Mouse (Mus musculus) stomach, embryonic 14.5 days (tissue): ENCODE measurements around the gene Esm1. TPM values are rescaled to one million over a fixed set of nuclear protein-coding genes. Genes with fewer than 3 reads are reported as not detected.

Experiments used
- ATAC-seq: fragments of 200-750 bp; cut with Nextera tagmentation; 2 replicates; pipeline ENCODE4 v1.8.0; 2017; ENCODE audit warnings: low read depth, moderate TSS enrichment; ENCODE audit not compliant: insufficient number of reproducible peaks, insufficient read depth, low FRiP score
- H3K27ac ChIP-seq: fragments of 300-500 bp; sonication (generic); 2 replicates; pipeline ENCODE4 v1.5.1; 2014; ENCODE audit warnings: mild to moderate bottlenecking, low read length, moderate library complexity, mixed read lengths
- H3K27me3 ChIP-seq: fragments of 300-500 bp; sonication (generic); 2 replicates; pipeline ENCODE4 v1.6.1; 2014; ENCODE audit warnings: low read length, control low read depth, mixed read lengths; ENCODE audit not compliant: control insufficient read depth, insufficient read depth
- H3K36me3 ChIP-seq: fragments of 300-500 bp; sonication (generic); 2 replicates; pipeline ENCODE4 v1.6.1; 2014; ENCODE audit warnings: mild to moderate bottlenecking, control low read depth, low read length, moderate library complexity, mixed read lengths; ENCODE audit not compliant: control insufficient read depth, insufficient read depth
- H3K4me1 ChIP-seq: fragments of 300-500 bp; sonication (generic); 2 replicates; pipeline ENCODE4 v1.6.1; 2014; ENCODE audit warnings: low read length, control low read depth, mixed read lengths; ENCODE audit not compliant: control insufficient read depth, insufficient read depth
- H3K4me2 ChIP-seq: fragments of 300-500 bp; sonication (generic); replicated peaks from 2 replicates; pipeline ENCODE4 v1.6.1; 2014; ENCODE audit warnings: low read depth, low read length, control low read depth
- H3K4me3 ChIP-seq: fragments of 300-500 bp; sonication (generic); 2 replicates; pipeline ENCODE4 v1.5.1; 2014; ENCODE audit warnings: low read depth, low read length, control low read depth
- H3K9ac ChIP-seq: fragments of 300-500 bp; sonication (generic); replicated peaks from 2 replicates; pipeline ENCODE4 v1.6.1; 2014; ENCODE audit warnings: low read depth, mild to moderate bottlenecking, control low read depth, low read length, moderate library complexity, mixed read lengths
- H3K9me3 ChIP-seq: fragments of 300-500 bp; sonication (generic); 2 replicates; pipeline ENCODE4 v1.6.1; 2016; ENCODE audit warnings: low read depth, low read length, control low read depth; ENCODE audit not compliant: control insufficient read depth
- WGBS: fragments of 180-500 bp; shearing (Covaris S2); extraction: QIAGEN DNeasy Blood & Tissue Kit; methylation state at CpG from one replicate; pipeline ENCODE4 v1.1.7; 2014; 5-methylcytosine and 5-hydroxymethylcytosine counted together
- polyA plus RNA-seq: library from polyadenylated mRNA; unstranded; fragments of >200 nt; fragmentation: Nextera tagmentation; extraction: Ambion mirVana; gene quantifications from 2 replicates; pipeline ENCODE4 v1.2.1, GENCODE M21; 2014

Esm1 gene
- polyA plus RNA-seq, 1 experiment from 2014 or later = 2.9 TPM

DNA sequence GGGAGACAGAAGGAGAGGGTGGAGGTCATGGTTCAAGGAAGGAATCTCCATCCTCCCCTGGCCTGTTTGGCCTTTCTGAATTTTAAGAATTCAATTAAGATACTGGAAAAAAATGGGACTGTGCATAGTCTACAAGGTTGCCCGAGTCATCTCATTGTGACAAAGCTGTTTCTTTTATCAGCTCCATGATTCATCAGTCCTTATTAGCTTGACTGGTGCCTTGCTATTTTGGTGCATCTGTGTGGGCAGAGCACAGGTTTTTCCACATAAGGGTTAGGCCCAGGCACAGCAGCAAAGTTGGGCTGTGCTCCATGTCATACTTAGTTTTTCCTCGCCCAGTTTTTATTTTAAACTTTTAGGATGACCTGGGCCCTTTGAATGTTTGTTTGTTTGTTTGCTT lies 47.3 kb downstream of the Esm1 start:
- Histone ChIP-seq H3K9me3 (no peaks in the 10 kb centered on the region), H3K36me3 (no peaks in the 10 kb centered on the region), H3K4me2 (no peak overlapping the region), H3K4me1 (no peaks in the 10 kb centered on the region), H3K27ac (no peak overlapping the region), H3K9ac (no peak overlapping the region), H3K4me3 (no peak overlapping the region), H3K27me3 (no peaks in the 10 kb centered on the region)
- WGBS = 83% methylated on average over 2 of the region's 2 CpGs
- ATAC-seq = no peak

DNA sequence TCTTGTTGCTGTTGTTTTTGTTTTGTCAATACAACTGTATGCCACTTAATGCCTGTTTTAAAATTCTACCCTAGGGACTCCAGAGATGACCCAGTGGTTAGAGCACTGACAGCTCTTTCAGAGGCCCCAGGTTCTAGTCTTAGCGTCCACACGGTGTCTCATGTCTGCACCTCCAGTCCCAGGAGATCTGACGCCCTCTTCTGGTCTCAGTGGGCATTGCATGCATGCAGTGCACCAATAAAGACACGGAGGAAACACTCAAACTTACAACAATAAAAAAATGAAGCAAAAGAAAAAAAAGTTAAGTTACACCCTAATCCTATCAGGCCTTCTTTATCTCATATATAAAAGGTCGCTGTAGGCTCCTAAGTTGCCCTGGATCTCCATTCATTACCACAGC lies 47.7 kb downstream of the Esm1 start:
- no peak overlapping the region for H3K27ac ChIP-seq
- H3K4me1 ChIP-seq = no peaks in the 10 kb centered on the region
- H3K9me3 ChIP-seq = no peaks in the 10 kb centered on the region
- 45% methylated on average over 5 of the region's 5 CpGs for WGBS
- no peak for ATAC-seq
- no peak overlapping the region for H3K9ac ChIP-seq
- no peak overlapping the region for H3K4me3 ChIP-seq
- no peak overlapping the region for H3K4me2 ChIP-seq
- no peaks in the 10 kb centered on the region for H3K36me3 ChIP-seq
- no peaks in the 10 kb centered on the region for H3K27me3 ChIP-seq

DNA sequence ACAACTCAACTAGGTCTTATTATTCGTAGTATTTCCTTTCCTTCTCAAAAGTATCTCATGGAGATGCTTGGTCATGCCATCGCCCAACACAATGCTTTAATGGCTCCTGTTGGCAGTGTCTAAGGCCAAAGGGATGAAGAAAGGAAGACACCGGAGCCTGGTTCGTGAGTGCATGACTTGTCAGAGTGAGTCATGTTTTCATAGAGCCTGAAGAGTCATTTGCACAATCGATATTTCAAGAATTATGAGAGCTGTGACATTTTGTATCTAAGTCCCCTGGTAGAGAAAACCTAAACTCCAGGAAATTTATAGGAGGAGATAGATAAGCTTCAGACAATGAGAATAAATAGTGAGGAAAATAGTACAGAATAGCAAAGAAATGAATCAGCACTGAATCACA lies 49.8 kb downstream of the Esm1 start:
- Histone ChIP-seq H3K36me3 (no peaks in the 10 kb centered on the region), H3K4me1 (no peaks in the 10 kb centered on the region), H3K4me2 (no peak overlapping the region), H3K9me3 (no peaks in the 10 kb centered on the region), H3K9ac (no peak overlapping the region), H3K27me3 (no peaks in the 10 kb centered on the region), H3K27ac (no peak overlapping the region), H3K4me3 (no peak overlapping the region)
- 87% methylated on average over 5 of the region's 5 CpGs for WGBS
- no peak for ATAC-seq

DNA sequence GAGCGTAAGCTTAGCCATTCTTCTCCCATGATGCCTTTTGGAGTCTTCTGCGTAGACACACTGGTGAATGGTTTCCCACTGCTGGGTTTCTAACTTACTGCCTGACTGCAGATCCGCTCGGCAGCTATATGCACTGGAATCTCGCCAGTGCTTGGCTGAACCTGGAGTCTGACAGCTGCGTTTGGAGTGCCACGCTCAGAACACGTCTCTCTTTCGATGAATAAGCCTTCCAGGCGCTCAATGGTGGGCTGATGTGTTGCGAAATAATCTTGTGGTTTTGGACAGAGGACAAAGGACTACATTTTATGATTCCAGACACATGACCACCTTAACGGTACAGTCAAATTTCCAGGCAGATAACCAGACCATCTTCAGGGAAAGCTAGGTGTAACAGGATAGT lies 53.4 kb downstream of the Esm1 start:
- H3K9ac ChIP-seq = no peak overlapping the region
- ATAC-seq = no peak

DNA sequence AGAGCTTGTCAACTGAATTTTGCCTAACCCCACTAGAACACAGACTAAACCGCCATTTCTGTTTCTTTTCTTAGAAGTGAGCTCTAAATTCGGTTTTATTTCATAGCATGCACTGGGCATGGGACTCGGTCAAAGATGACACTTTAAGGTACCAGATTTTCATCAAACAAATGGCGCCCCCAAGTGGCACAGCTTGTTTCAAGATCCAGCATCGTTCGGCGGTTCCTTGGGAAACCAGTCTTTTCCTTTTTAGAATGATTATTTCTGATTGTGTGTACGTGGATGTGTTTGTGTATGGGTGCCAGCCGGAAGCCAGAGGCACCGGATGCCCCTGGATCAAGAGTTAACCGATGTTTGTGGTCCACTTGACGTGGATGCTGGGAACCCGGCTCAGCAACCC lies 55.8 kb downstream of the Esm1 start:
- Histone ChIP-seq H3K4me3 (no peak overlapping the region), H3K36me3 (no peaks in the 10 kb centered on the region), H3K9ac (no peak overlapping the region), H3K4me2 (no peak overlapping the region), H3K9me3 (no peaks in the 10 kb centered on the region), H3K27me3 (no peaks in the 10 kb centered on the region), H3K4me1 (no peaks in the 10 kb centered on the region), H3K27ac (no peak overlapping the region)
- WGBS = 27% methylated on average over 13 of the region's 13 CpGs
- ATAC-seq = no peak

More for the DNA sequence above, 53.4 kb downstream of the Esm1 start:
- 60% methylated on average over 12 of the region's 12 CpGs for WGBS
- Histone ChIP-seq H3K36me3 (no peaks in the 10 kb centered on the region), H3K27me3 (no peaks in the 10 kb centered on the region), H3K27ac (no peak overlapping the region), H3K4me2 (no peak overlapping the region), H3K4me3 (no peak overlapping the region), H3K9me3 (no peaks in the 10 kb centered on the region), H3K4me1 (no peaks in the 10 kb centered on the region)

DNA sequence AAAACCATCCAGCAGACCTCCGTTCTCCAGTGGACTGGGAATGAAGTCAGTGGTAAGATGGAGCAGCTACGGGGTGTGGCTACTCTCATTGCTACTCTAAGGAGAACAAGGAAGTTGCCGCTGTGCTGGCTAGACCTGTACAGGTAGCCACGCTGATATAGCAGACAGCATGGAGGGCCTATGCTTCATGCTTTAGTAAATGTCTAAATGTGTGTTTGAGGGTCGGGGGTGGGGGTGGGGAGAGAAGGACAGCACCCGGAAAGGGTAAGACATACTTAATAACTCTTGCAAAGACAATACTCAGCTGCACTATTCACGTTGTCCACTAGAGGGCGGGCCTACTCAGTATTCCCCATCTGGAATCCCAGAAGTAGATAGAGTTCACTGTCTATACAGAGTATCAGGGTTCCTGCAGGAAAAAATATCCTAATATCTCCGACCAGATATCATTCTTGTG lies 57.1 kb downstream of the Esm1 start:
- H3K27ac ChIP-seq = no peak overlapping the region
- no peak overlapping the region for H3K4me3 ChIP-seq
- H3K27me3 ChIP-seq = no peaks in the 10 kb centered on the region
- H3K9ac ChIP-seq = no peak overlapping the region
- no peaks in the 10 kb centered on the region for H3K9me3 ChIP-seq
- H3K4me1 ChIP-seq = no peaks in the 10 kb centered on the region
- 0 out of 2 replicates have a peak, but pooled peaks have one; percentile 46 for ATAC-seq
- no peaks in the 10 kb centered on the region for H3K36me3 ChIP-seq
- 29% methylated on average over 9 of the region's 9 CpGs for WGBS
- H3K4me2 ChIP-seq = no peak overlapping the region

DNA sequence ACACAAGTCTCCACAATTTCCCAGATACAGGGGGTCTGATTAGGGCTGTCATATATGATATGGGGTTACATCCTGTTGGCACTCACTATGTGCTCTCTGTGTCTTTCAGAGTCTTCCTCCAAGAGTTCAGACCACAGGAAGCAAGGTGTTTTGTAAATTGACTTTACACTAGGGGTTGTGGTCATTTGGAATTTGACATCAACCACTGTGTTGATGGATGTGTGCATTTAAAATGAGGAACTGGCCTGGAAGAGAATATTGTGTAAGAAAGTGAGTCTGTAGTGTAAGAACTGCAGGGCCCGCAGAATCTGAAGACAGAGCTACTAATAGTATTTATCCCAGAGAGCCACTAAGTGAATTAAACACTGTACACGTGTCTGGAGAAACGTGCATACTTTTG lies 57.7 kb downstream of the Esm1 start:
- H3K4me3 ChIP-seq = no peak overlapping the region
- H3K4me2 ChIP-seq = no peak overlapping the region
- WGBS = 80% methylated on average over 3 of the region's 3 CpGs
- H3K36me3 ChIP-seq = no peaks in the 10 kb centered on the region
- no peaks in the 10 kb centered on the region for H3K9me3 ChIP-seq
- H3K4me1 ChIP-seq = no peaks in the 10 kb centered on the region
- H3K9ac ChIP-seq = no peak overlapping the region
- ATAC-seq = no peak
- H3K27me3 ChIP-seq = no peaks in the 10 kb centered on the region
- no peak overlapping the region for H3K27ac ChIP-seq

Other genes starting within 250 kb of the Esm1 start
- gene Ccno, start 221.9 kb upstream of the Esm1 start, polyA plus RNA-seq = 0.35 and 0.67 TPM in 2 replicates
- 0.17 TPM in 2 replicates for gene Mcidas, start 215.8 kb upstream of the Esm1 start, polyA plus RNA-seq
- gene Cdc20b, start 174.5 kb upstream of the Esm1 start, polyA plus RNA-seq = not detected in 2 replicates
- 164 and 166 TPM in 2 replicates for gene Gpx8, start 163.2 kb upstream of the Esm1 start, polyA plus RNA-seq
- not detected in 2 replicates for gene Gzma, start 108.7 kb upstream of the Esm1 start, polyA plus RNA-seq
- 0.25 TPM in 1 of 2 replicates, not detected in the other for gene Gzmk, start 16.2 kb downstream of the Esm1 start, polyA plus RNA-seq
- 6.0 and 7.0 TPM in 2 replicates for gene BC067074, start 83.5 kb downstream of the Esm1 start, polyA plus RNA-seq